Mouse (Mus musculus): ENCODE measurements around the gene Tln1. TPM values are rescaled to one million over a fixed set of nuclear protein-coding genes. Genes with fewer than 3 reads are reported as not detected.
A peak's percentile ranks its signal among the peaks of the same experiment; 100 is the strongest.

Gene Tln1
- total and polyA plus RNA-seq, 3 experiments = 22.9 to 146 (median 112) TPM

DNA sequence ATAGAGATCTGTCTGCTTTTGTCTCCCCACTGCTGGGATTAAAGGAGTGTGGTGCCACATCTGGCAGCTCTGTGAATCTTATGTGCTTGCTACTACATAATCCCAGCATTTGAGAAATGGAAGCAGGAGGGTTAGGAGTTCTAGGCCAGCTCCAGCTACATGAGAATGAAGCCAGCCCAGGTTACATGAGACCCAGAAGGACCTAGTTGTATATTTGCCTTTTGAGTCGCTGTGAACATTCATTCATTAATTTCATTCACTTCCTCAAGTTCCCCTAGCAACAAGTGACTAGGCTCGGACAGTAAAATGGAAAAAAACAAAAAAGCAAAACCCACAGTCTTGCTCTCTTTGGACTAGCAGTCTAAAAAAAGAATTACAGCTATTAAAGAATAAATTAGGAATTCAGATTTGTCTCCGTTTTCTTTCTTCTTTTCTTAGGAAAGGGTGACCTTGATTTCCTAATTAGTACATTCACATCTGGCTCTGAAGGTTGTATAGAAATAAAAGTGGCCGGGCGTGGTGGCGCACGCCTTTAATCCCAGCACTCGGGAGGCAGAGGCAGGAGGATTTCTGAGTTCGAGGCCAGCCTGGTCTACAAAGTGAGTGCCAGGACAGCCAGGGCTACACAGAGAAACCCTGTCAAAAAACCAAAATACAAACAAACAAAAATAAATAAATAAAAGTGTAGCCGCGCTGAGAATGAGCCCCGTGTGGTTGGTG lies 70.2 kb downstream of the Tln1 start:
- no peak for TF ChIP-seq EP300 (IDR thresholded peaks at IDR 0.05; ENCODE audit: low read depth in 1 of 2, low read length in 2 of 2)
- TF ChIP-seq HCFC1 (IDR thresholded peaks at IDR 0.05; ENCODE audit: low read depth, low read length) = no peak
- TF ChIP-seq UBTF (IDR thresholded peaks at IDR 0.05; ENCODE audit: borderline replicate concordance, insufficient read depth, low read depth, low read length) = no peak
- TF ChIP-seq NRF1 (IDR thresholded peaks at IDR 0.05; ENCODE audit: insufficient read depth, low read depth, low read length, poor library complexity, severe bottlenecking) = no peak
- TF ChIP-seq CHD2 (IDR thresholded peaks at IDR 0.05; ENCODE audit: low read length) = peak; percentile 67; the same call in 1 of the 2 replicates
- no peak for TF ChIP-seq SIN3A (IDR thresholded peaks at IDR 0.05; ENCODE audit: low read length)
- peak; percentile 46; the same call in 1 of the 2 replicates for TF ChIP-seq ZNF384 (IDR thresholded peaks at IDR 0.05; ENCODE audit: low read depth, low read length)
- peak; percentile 26; the same call in 1 of the 2 replicates for TF ChIP-seq ETS1 (IDR thresholded peaks at IDR 0.05; ENCODE audit: low read depth, low read length)
- Histone ChIP-seq H3K27me3 (ENCODE audit: control insufficient read depth in 1 of 2, insufficient read depth in 2 of 2, low read length in 2 of 2) (no peaks in the 10 kb centered on the region), H3K36me3 (ENCODE audit: control insufficient read depth in 1 of 2, insufficient read depth in 2 of 2, low read length in 2 of 2) (no peaks in the 10 kb centered on the region), H3K27ac (ENCODE audit: control insufficient read depth, low read depth, low read length) (peak overlapping the region; percentile 33; the same call in 1 of the 2 replicates), H3K4me1 (ENCODE audit: control insufficient read depth in 1 of 2, insufficient read depth in 2 of 2, low read length in 2 of 2) (peaks cover 2 to 19% of the 10 kb centered on the region in 2 experiments; a peak in 2 of 4 replicates), H3K79me2 (ENCODE audit: control insufficient read depth, insufficient read depth, low read length, poor library complexity) (peaks cover 5% of the 10 kb centered on the region; the same call in 1 of the 2 replicates), H3K9me3 (replicated peaks; ENCODE audit: insufficient read depth, low read length) (no peaks in the 10 kb centered on the region), H3K4me3 (ENCODE audit: control insufficient read depth in 1 of 2, insufficient read depth in 1 of 2, low read depth in 2 of 2, low read length in 2 of 2) (peak overlapping the region; percentile 16 to 45), H3K9ac (ENCODE audit: control insufficient read depth, low read depth, low read length, poor library complexity, severe bottlenecking) (peak overlapping the region; percentile 44)
- peak; percentile 70 for DNase-seq (ENCODE audit: low read depth, low spot score)

DNA sequence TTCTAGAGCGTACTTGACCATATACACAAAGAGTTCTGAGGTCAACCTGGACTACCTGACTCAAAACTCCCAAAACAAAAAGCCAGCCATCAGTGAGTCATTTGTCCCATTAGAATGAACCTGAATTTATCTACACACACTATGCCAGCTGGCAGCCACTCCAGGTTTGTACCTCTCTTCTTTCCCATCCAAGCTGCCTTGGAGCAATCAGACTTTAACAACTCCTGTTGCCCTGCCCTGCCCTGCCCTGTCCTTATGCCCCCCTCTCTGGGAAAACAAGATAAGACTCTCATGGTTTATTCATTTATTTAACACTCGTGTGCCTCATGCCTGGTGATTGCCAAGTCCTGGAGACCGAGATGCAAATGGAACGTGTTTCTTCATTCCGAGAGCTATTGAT lies 71.7 kb downstream of the Tln1 start:
- Histone ChIP-seq H3K27me3 (ENCODE audit: control insufficient read depth in 1 of 2, insufficient read depth in 2 of 2, low read length in 2 of 2) (no peaks in the 10 kb centered on the region), H3K9ac (ENCODE audit: control insufficient read depth, low read depth, low read length, poor library complexity, severe bottlenecking) (no peak overlapping the region), H3K4me1 (ENCODE audit: control insufficient read depth in 1 of 2, insufficient read depth in 2 of 2, low read length in 2 of 2) (peaks cover 2 to 19% of the 10 kb centered on the region in 2 experiments; a peak in 2 of 4 replicates), H3K4me3 (ENCODE audit: control insufficient read depth in 1 of 2, insufficient read depth in 1 of 2, low read depth in 2 of 2, low read length in 2 of 2) (no peak overlapping the region), H3K27ac (ENCODE audit: control insufficient read depth, low read depth, low read length) (no peak overlapping the region), H3K79me2 (ENCODE audit: control insufficient read depth, insufficient read depth, low read length, poor library complexity) (peaks cover 5% of the 10 kb centered on the region; the same call in 1 of the 2 replicates), H3K36me3 (ENCODE audit: control insufficient read depth in 1 of 2, insufficient read depth in 2 of 2, low read length in 2 of 2) (no peaks in the 10 kb centered on the region), H3K9me3 (replicated peaks; ENCODE audit: insufficient read depth, low read length) (no peaks in the 10 kb centered on the region)
- peak; percentile 43 for DNase-seq (ENCODE audit: low read depth, low spot score)
- TF ChIP-seq HCFC1 (IDR thresholded peaks at IDR 0.05; ENCODE audit: low read depth, low read length) = no peak
- TF ChIP-seq GABPA (IDR thresholded peaks at IDR 0.05; ENCODE audit: low read depth, low read length) = no peak
- TF ChIP-seq MYC (IDR thresholded peaks at IDR 0.05; ENCODE audit: low read depth, low read length) = no peak
- TF ChIP-seq EP300 (IDR thresholded peaks at IDR 0.05; ENCODE audit: low read depth in 1 of 2, low read length in 2 of 2) = 0 out of 4 replicates have a peak, but pooled peaks of 1 of the 2 experiments have one; percentile 26
- no peak for TF ChIP-seq MAX (IDR thresholded peaks at IDR 0.05; ENCODE audit: low read length)
- no peak for TF ChIP-seq KAT2A (conservative IDR thresholded peaks at IDR 0.05; ENCODE audit: low read depth, low read length)
- no peak for TF ChIP-seq ZNF384 (IDR thresholded peaks at IDR 0.05; ENCODE audit: low read depth, low read length)
- TF ChIP-seq TBP (IDR thresholded peaks at IDR 0.05; ENCODE audit: low read depth, low read length) = no peak
- TF ChIP-seq TCF12 (IDR thresholded peaks at IDR 0.05; ENCODE audit: low read depth, low read length) = no peak
- TF ChIP-seq GATA1 (IDR thresholded peaks at IDR 0.05; ENCODE audit: low read depth, low read length) = no peak
- no peak for TF ChIP-seq ZMIZ1 (IDR thresholded peaks at IDR 0.05; ENCODE audit: low read depth, low read length)
- TF ChIP-seq CHD1 (IDR thresholded peaks at IDR 0.05; ENCODE audit: low read depth, low read length) = no peak
- no peak for TF ChIP-seq SIN3A (IDR thresholded peaks at IDR 0.05; ENCODE audit: low read length)
- no peak for TF ChIP-seq ZC3H11A (IDR thresholded peaks at IDR 0.05; ENCODE audit: low read depth, low read length)
- no peak for TF ChIP-seq MEF2A (IDR thresholded peaks at IDR 0.05; ENCODE audit: extremely low read depth, insufficient replicate concordance, low read depth, low read length, poor library complexity, severe bottlenecking)
- TF ChIP-seq RAD21 (IDR thresholded peaks at IDR 0.05; ENCODE audit: low read depth, low read length) = no peak
- no peak for TF ChIP-seq USF2 (IDR thresholded peaks at IDR 0.05; ENCODE audit: borderline replicate concordance in 1 of 2, insufficient read depth in 1 of 2, low read depth in 1 of 2, low read length in 2 of 2)
- TF ChIP-seq MXI1 (IDR thresholded peaks at IDR 0.05; ENCODE audit: low read depth, low read length) = no peak
- no peak for TF ChIP-seq JUND (IDR thresholded peaks at IDR 0.05; ENCODE audit: low read depth, low read length)
- peak; percentile 81 for TF ChIP-seq TAL1 (IDR thresholded peaks at IDR 0.05; ENCODE audit: low read length)
- TF ChIP-seq ETS1 (IDR thresholded peaks at IDR 0.05; ENCODE audit: low read depth, low read length) = 0 out of 2 replicates have a peak, but pooled peaks have one; percentile 21
- TF ChIP-seq POLR2A (IDR thresholded peaks at IDR 0.05; ENCODE audit: control insufficient read depth in 1 of 2, insufficient read depth in 1 of 2, low read depth in 1 of 2, low read length in 2 of 2, poor library complexity in 1 of 2) = no peak
- no peak for TF ChIP-seq MAFK (IDR thresholded peaks at IDR 0.05; ENCODE audit: borderline replicate concordance, low read depth, low read length)
- no peak for TF ChIP-seq MAZ (IDR thresholded peaks at IDR 0.05; ENCODE audit: low read depth, low read length)
- no peak for TF ChIP-seq NELFE (IDR thresholded peaks at IDR 0.05; ENCODE audit: low read depth, low read length)
- TF ChIP-seq RCOR1 (IDR thresholded peaks at IDR 0.05; ENCODE audit: low read depth, low read length) = no peak

Measured in MEL (cell line).